Mouse (Mus musculus): Measurements from ENCODE around the gene Kcns1. TPM values are rescaled to one million over a fixed set of nuclear protein-coding genes. Genes with fewer than 3 reads are reported as not detected.

The Kcns1 gene
- polyA plus RNA-seq, 1 experiment from 2014 or later: 1.3 TPM

- Histone ChIP-seq H3K4me3 (replicated peaks; ENCODE audit: low read length) (no peak overlapping the region), H3K9me3 (ENCODE audit: control insufficient read depth, low read length) (no peaks in the 10 kb centered on the region), H3K9ac (replicated peaks; ENCODE audit: low read depth, low read length) (no peak overlapping the region), H3K27me3 (replicated peaks; ENCODE audit: control insufficient read depth, insufficient read depth, low read length) (no peaks in the 10 kb centered on the region), H3K4me1 (replicated peaks; ENCODE audit: control insufficient read depth, insufficient read depth, low read length) (no peaks in the 10 kb centered on the region), H3K27ac (ENCODE audit: low read length) (no peak overlapping the region), H3K36me3 (ENCODE audit: control insufficient read depth, insufficient read depth) (no peaks in the 10 kb centered on the region), H3K4me2 (ENCODE audit: low read length) (no peak overlapping the region)
- WGBS: 89% methylated on average over 2 of the region's 2 CpGs
- ATAC-seq: no peak
Measured at GRCm38 (mm10) chr2:164158838-164159237, 12.1 kb downstream of the Kcns1 start.

DNA sequence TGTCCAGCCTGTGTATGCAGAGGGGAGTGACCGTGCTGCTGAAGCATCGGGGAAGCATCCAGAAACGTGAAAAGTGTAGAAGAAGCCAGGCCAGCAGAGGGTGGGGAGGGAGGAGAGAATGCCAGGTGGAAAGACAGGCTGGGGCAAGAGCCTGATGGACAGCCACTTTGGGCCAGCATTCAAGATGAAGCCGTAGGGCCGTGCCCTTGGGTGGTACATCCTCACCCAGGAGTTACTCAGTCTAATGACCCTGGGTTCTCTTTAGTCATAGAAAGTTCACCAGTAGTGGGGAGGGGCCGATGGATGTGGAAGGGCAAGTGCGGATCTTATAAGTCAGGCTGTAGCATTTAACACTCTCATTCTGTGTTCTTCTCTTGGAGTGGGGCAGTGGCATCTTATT lies 14.8 kb downstream of the Kcns1 start:
- Histone ChIP-seq H3K4me1 (replicated peaks; ENCODE audit: control insufficient read depth, insufficient read depth, low read length) (no peaks in the 10 kb centered on the region), H3K9ac (replicated peaks; ENCODE audit: low read depth, low read length) (no peak overlapping the region), H3K4me3 (replicated peaks; ENCODE audit: low read length) (no peak overlapping the region), H3K27me3 (replicated peaks; ENCODE audit: control insufficient read depth, insufficient read depth, low read length) (no peaks in the 10 kb centered on the region), H3K36me3 (ENCODE audit: control insufficient read depth, insufficient read depth) (peaks cover 3% of the 10 kb centered on the region; the same call in 1 of the 2 replicates), H3K4me2 (ENCODE audit: low read length) (no peak overlapping the region), H3K9me3 (ENCODE audit: control insufficient read depth, low read length) (no peaks in the 10 kb centered on the region), H3K27ac (ENCODE audit: low read length) (no peak overlapping the region)
- 92% methylated on average over 7 of the region's 7 CpGs for WGBS
- ATAC-seq: no peak

GRCm38 (mm10) chr2:164154007-164154406 lies 16.9 kb downstream of the Kcns1 start:
- Histone ChIP-seq H3K9ac (replicated peaks; ENCODE audit: low read depth, low read length) (no peak overlapping the region), H3K27me3 (replicated peaks; ENCODE audit: control insufficient read depth, insufficient read depth, low read length) (no peaks in the 10 kb centered on the region), H3K27ac (ENCODE audit: low read length) (no peak overlapping the region), H3K36me3 (ENCODE audit: control insufficient read depth, insufficient read depth) (peaks cover 3% of the 10 kb centered on the region; the same call in 1 of the 2 replicates), H3K4me3 (replicated peaks; ENCODE audit: low read length) (no peak overlapping the region), H3K4me2 (ENCODE audit: low read length) (no peak overlapping the region), H3K9me3 (ENCODE audit: control insufficient read depth, low read length) (no peaks in the 10 kb centered on the region), H3K4me1 (replicated peaks; ENCODE audit: control insufficient read depth, insufficient read depth, low read length) (no peaks in the 10 kb centered on the region)
- 95% methylated on average over 10 of the region's 10 CpGs for WGBS
- ATAC-seq: no peak

GRCm38 (mm10) chr2:164152341-164152740 lies 18.6 kb downstream of the Kcns1 start:
- no peak overlapping the region for H3K4me2 ChIP-seq (ENCODE audit: low read length)
- H3K27ac ChIP-seq (ENCODE audit: low read length): no peak overlapping the region
- ATAC-seq: no peak
- 96% methylated on average over 11 of the region's 11 CpGs for WGBS
- no peaks in the 10 kb centered on the region for H3K4me1 ChIP-seq (replicated peaks; ENCODE audit: control insufficient read depth, insufficient read depth, low read length)
- peaks cover 3% of the 10 kb centered on the region; the same call in 1 of the 2 replicates for H3K36me3 ChIP-seq (ENCODE audit: control insufficient read depth, insufficient read depth)
- H3K9ac ChIP-seq (replicated peaks; ENCODE audit: low read depth, low read length): no peak overlapping the region
- H3K27me3 ChIP-seq (replicated peaks; ENCODE audit: control insufficient read depth, insufficient read depth, low read length): no peaks in the 10 kb centered on the region
- no peaks in the 10 kb centered on the region for H3K9me3 ChIP-seq (ENCODE audit: control insufficient read depth, low read length)
- no peak overlapping the region for H3K4me3 ChIP-seq (replicated peaks; ENCODE audit: low read length)

DNA sequence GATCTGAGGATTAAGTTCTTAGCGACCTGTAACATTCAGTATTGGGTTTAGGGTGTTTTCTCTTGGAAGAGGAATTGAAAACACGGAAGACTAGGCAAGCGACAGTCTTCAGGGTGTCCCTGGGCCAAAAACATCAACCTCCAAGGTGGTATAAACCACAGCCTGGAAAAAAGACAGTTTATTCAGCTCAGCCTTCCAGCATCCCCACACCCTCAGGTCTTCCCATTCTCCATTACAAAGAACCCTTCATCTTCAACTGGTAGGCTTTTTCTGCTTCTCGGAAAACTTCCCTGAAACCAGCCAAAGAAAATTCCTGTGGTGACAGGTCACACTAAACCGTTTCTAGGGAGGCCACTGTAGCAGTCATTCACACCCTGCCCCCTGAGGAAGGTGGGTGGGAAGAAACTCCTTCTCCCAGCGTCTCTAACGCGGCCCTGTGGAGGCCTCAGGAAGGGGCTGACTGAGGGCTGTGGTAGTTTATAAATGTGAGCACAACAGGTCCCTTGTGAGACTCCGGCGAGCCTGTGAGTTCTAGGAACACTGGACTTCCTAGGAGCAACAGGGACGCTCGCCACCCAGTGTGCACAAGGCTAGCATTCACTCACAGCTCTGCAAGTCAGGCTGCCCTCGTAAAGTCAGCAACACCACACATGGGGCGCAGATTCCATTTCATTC lies 20.7 kb downstream of the Kcns1 start:
- no peak overlapping the region for H3K4me2 ChIP-seq (ENCODE audit: low read length)
- no peak overlapping the region for H3K9ac ChIP-seq (replicated peaks; ENCODE audit: low read depth, low read length)
- ATAC-seq: no peak
- H3K9me3 ChIP-seq (ENCODE audit: control insufficient read depth, low read length): no peaks in the 10 kb centered on the region
- no peak overlapping the region for H3K4me3 ChIP-seq (replicated peaks; ENCODE audit: low read length)
- H3K36me3 ChIP-seq (ENCODE audit: control insufficient read depth, insufficient read depth): peaks cover 3% of the 10 kb centered on the region; the same call in 1 of the 2 replicates
- H3K27me3 ChIP-seq (replicated peaks; ENCODE audit: control insufficient read depth, insufficient read depth, low read length): no peaks in the 10 kb centered on the region
- WGBS: 56% methylated on average over 14 of the region's 14 CpGs
- no peaks in the 10 kb centered on the region for H3K4me1 ChIP-seq (replicated peaks; ENCODE audit: control insufficient read depth, insufficient read depth, low read length)
- H3K27ac ChIP-seq (ENCODE audit: low read length): no peak overlapping the region

DNA sequence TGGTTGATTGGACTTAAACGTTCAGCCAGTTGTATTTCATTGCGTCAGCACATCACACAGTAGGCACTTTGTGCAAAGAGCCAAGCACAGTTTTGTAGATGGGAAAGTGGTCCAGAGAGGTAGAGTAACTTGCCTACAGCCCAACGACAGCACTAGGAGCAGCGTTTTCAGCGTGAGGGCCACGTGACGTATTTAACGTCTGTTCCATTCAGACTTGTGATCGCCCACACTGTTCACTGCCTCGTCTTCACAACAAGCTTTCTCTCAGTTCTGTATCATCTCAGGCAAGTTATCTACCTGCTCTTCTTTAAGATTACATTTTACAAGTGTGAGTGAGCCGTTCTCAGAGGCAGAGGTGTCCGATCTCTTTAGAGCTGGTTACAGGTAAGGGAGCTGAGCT lies 24.4 kb downstream of the Kcns1 start:
- no peak overlapping the region for H3K4me2 ChIP-seq (ENCODE audit: low read length)
- no peaks in the 10 kb centered on the region for H3K9me3 ChIP-seq (ENCODE audit: control insufficient read depth, low read length)
- no peak overlapping the region for H3K4me3 ChIP-seq (replicated peaks; ENCODE audit: low read length)
- WGBS: 95% methylated on average over 12 of the region's 12 CpGs
- no peak for ATAC-seq
- H3K27ac ChIP-seq (ENCODE audit: low read length): no peak overlapping the region
- no peak overlapping the region for H3K9ac ChIP-seq (replicated peaks; ENCODE audit: low read depth, low read length)
- H3K4me1 ChIP-seq (replicated peaks; ENCODE audit: control insufficient read depth, insufficient read depth, low read length): peaks cover 7% of the 10 kb centered on the region; the same call in 1 of the 2 replicates
- H3K27me3 ChIP-seq (replicated peaks; ENCODE audit: control insufficient read depth, insufficient read depth, low read length): no peaks in the 10 kb centered on the region
- no peaks in the 10 kb centered on the region for H3K36me3 ChIP-seq (ENCODE audit: control insufficient read depth, insufficient read depth)

DNA sequence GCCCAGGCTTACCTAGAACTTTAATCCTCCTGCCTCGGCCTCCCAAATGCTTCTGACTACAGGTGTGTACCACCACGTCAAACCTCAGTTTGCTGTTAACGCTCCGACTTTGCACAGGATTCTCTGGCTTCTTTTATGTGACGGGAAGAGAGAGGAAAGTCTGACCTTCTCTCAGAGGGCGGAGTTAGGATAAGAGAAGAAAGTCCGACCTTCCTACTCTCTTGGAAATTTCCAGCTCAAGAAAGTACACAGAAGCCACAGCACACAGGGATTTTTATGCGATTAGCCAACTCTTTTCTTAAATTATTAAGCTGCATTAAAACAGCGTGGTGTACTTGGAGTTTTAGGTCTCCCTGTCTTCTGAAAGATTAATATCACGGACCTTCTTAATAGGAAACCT lies 26.4 kb downstream of the Kcns1 start:
- Histone ChIP-seq H3K27me3 (replicated peaks; ENCODE audit: control insufficient read depth, insufficient read depth, low read length) (no peaks in the 10 kb centered on the region), H3K27ac (ENCODE audit: low read length) (no peak overlapping the region), H3K36me3 (ENCODE audit: control insufficient read depth, insufficient read depth) (no peaks in the 10 kb centered on the region), H3K9me3 (ENCODE audit: control insufficient read depth, low read length) (no peaks in the 10 kb centered on the region), H3K9ac (replicated peaks; ENCODE audit: low read depth, low read length) (no peak overlapping the region), H3K4me3 (replicated peaks; ENCODE audit: low read length) (no peak overlapping the region), H3K4me1 (replicated peaks; ENCODE audit: control insufficient read depth, insufficient read depth, low read length) (peaks cover 7% of the 10 kb centered on the region; the same call in 1 of the 2 replicates), H3K4me2 (ENCODE audit: low read length) (no peak overlapping the region)
- 87% methylated on average over 10 of the region's 10 CpGs for whole genome bisulfite sequencing
- no peak for ATAC-seq

GRCm38 (mm10) chr2:164144025-164144424 lies 26.9 kb downstream of the Kcns1 start:
- WGBS: 63% methylated on average over 6 of the region's 6 CpGs

GRCm38 (mm10) chr2:164142021-164142420 lies 28.9 kb downstream of the Kcns1 start:
- Histone ChIP-seq H3K36me3 (ENCODE audit: control insufficient read depth, insufficient read depth) (no peaks in the 10 kb centered on the region), H3K27ac (ENCODE audit: low read length) (no peak overlapping the region), H3K4me2 (ENCODE audit: low read length) (no peak overlapping the region), H3K9ac (replicated peaks; ENCODE audit: low read depth, low read length) (no peak overlapping the region), H3K27me3 (replicated peaks; ENCODE audit: control insufficient read depth, insufficient read depth, low read length) (no peaks in the 10 kb centered on the region), H3K4me3 (replicated peaks; ENCODE audit: low read length) (no peak overlapping the region), H3K4me1 (replicated peaks; ENCODE audit: control insufficient read depth, insufficient read depth, low read length) (peaks cover 11% of the 10 kb centered on the region; the same call in 1 of the 2 replicates), H3K9me3 (ENCODE audit: control insufficient read depth, low read length) (no peaks in the 10 kb centered on the region)
- ATAC-seq: no peak
- 48% methylated on average over 10 of the region's 10 CpGs for WGBS

More at GRCm38 (mm10) chr2:164144025-164144424, 26.9 kb downstream of the Kcns1 start:
- ATAC-seq: no peak
- no peaks in the 10 kb centered on the region for H3K27me3 ChIP-seq (replicated peaks; ENCODE audit: control insufficient read depth, insufficient read depth, low read length)
- no peaks in the 10 kb centered on the region for H3K36me3 ChIP-seq (ENCODE audit: control insufficient read depth, insufficient read depth)
- no peak overlapping the region for H3K4me3 ChIP-seq (replicated peaks; ENCODE audit: low read length)
- H3K4me1 ChIP-seq (replicated peaks; ENCODE audit: control insufficient read depth, insufficient read depth, low read length): peaks cover 7% of the 10 kb centered on the region; the same call in 1 of the 2 replicates
- no peak overlapping the region for H3K4me2 ChIP-seq (ENCODE audit: low read length)
- H3K9ac ChIP-seq (replicated peaks; ENCODE audit: low read depth, low read length): no peak overlapping the region
- no peaks in the 10 kb centered on the region for H3K9me3 ChIP-seq (ENCODE audit: control insufficient read depth, low read length)
- no peak overlapping the region for H3K27ac ChIP-seq (ENCODE audit: low read length)
